Mouse (Mus musculus) limb, embryonic 12.5 days (tissue): ENCODE results near the gene Hoxa11. TPM values are rescaled to one million over a fixed set of nuclear protein-coding genes. Genes with fewer than 3 reads are reported as not detected.

Experiments used
- ATAC-seq: fragments of 200-750 bp; cut with Nextera tagmentation; 2 replicates; pipeline ENCODE4 v1.8.0; 2017; ENCODE audit warnings: low read depth, moderate TSS enrichment; ENCODE audit not compliant: insufficient number of reproducible peaks, insufficient read depth, low FRiP score, low TSS enrichment
- H3K27ac ChIP-seq: fragments of 300-500 bp; sonication (generic); 2 replicates; pipeline ENCODE4 v1.5.1; 2016; ENCODE audit warnings: mild to moderate bottlenecking, moderate library complexity
- H3K27me3 ChIP-seq: fragments of 300-500 bp; sonication (generic); 2 replicates; pipeline ENCODE4 v1.6.1; 2016; ENCODE audit warnings: mild to moderate bottlenecking, moderate library complexity
- H3K36me3 ChIP-seq: fragments of 300-500 bp; sonication (generic); 2 replicates; pipeline ENCODE4 v1.6.1; 2016; ENCODE audit warnings: mild to moderate bottlenecking, moderate library complexity
- H3K4me1 ChIP-seq: fragments of 300-500 bp; sonication (generic); replicated peaks from 2 replicates; pipeline ENCODE4 v1.6.1; 2016
- H3K4me2 ChIP-seq: fragments of 300-500 bp; sonication (generic); 2 replicates; pipeline ENCODE4 v1.6.1; 2016; ENCODE audit warnings: mild to moderate bottlenecking, moderate library complexity
- H3K4me3 ChIP-seq: fragments of 300-500 bp; sonication (generic); replicated peaks from 2 replicates; pipeline ENCODE4 v1.5.1; 2016; ENCODE audit warnings: mild to moderate bottlenecking
- H3K9ac ChIP-seq: fragments of 300-500 bp; sonication (generic); replicated peaks from 2 replicates; pipeline ENCODE4 v1.6.1; 2016; ENCODE audit warnings: mild to moderate bottlenecking, moderate library complexity
- H3K9me3 ChIP-seq: fragments of 300-500 bp; sonication (generic); 2 replicates; pipeline ENCODE4 v1.6.1; 2016; ENCODE audit warnings: mild to moderate bottlenecking, moderate library complexity
- WGBS: fragments of 180-500 bp; shearing (Covaris S2); methylation state at CpG from one replicate; pipeline ENCODE4 v1.1.7; 2016; 5-methylcytosine and 5-hydroxymethylcytosine counted together
- polyA plus RNA-seq: library from polyadenylated mRNA; unstranded; fragments of >200 nt; fragmentation: Nextera tagmentation; extraction: Ambion mirVana; gene quantifications from 2 replicates; pipeline ENCODE4 v1.2.1, GENCODE M21; 2016

Hoxa11 gene
- polyA plus RNA-seq, 1 experiment from 2014 or later, result 96.8 TPM

GRCm38 (mm10) chr6:52216691-52217458 lies 28.7 kb downstream of the Hoxa11 start:
- H3K4me2 ChIP-seq, result peak overlapping the region; percentile 96
- no peak for ATAC-seq
- H3K9ac ChIP-seq, result peak overlapping the region; percentile 94
- H3K36me3 ChIP-seq, result no peaks in the 10 kb centered on the region
- H3K9me3 ChIP-seq, result no peaks in the 10 kb centered on the region
- peak overlapping the region; percentile 99 for H3K27ac ChIP-seq
- peak overlapping the region; percentile 89 for H3K4me3 ChIP-seq
- peaks cover 6% of the 10 kb centered on the region for H3K27me3 ChIP-seq
- WGBS, result under 1% methylated on average over 60 of the region's 60 CpGs
- peaks cover 68% of the 10 kb centered on the region for H3K4me1 ChIP-seq

GRCm38 (mm10) chr6:52215771-52216535 lies 29.7 kb downstream of the Hoxa11 start:
- Histone ChIP-seq H3K27me3 (peaks cover 6% of the 10 kb centered on the region), H3K4me1 (peaks cover 67% of the 10 kb centered on the region), H3K36me3 (no peaks in the 10 kb centered on the region), H3K4me2 (peak overlapping the region; percentile 96), H3K4me3 (peak overlapping the region; percentile 89), H3K9me3 (no peaks in the 10 kb centered on the region), H3K27ac (peak overlapping the region; percentile 99), H3K9ac (peak overlapping the region; percentile 94)
- 1% methylated on average over 30 of the region's 30 CpGs for WGBS
- ATAC-seq, result no peak

GRCm38 (mm10) chr6:52215070-52215469 lies 30.5 kb downstream of the Hoxa11 start:
- no peak overlapping the region for H3K27ac ChIP-seq
- 0 out of 2 replicates have a peak overlapping the region, but pooled peaks have one; percentile 14 for H3K9ac ChIP-seq
- peak overlapping the region; percentile 89 for H3K4me3 ChIP-seq
- H3K4me1 ChIP-seq, result peaks cover 65% of the 10 kb centered on the region
- peaks cover 6% of the 10 kb centered on the region for H3K27me3 ChIP-seq
- H3K9me3 ChIP-seq, result no peaks in the 10 kb centered on the region
- peak overlapping the region; percentile 96 for H3K4me2 ChIP-seq
- ATAC-seq, result no peak
- 33% methylated on average over 3 of the region's 3 CpGs for WGBS
- no peaks in the 10 kb centered on the region for H3K36me3 ChIP-seq

- Histone ChIP-seq H3K9me3 (no peaks in the 10 kb centered on the region), H3K4me1 (peaks cover 66% of the 10 kb centered on the region), H3K9ac (no peak overlapping the region; the same call in 1 of the 2 replicates), H3K27ac (no peak overlapping the region), H3K4me3 (0 out of 2 replicates have a peak overlapping the region, but pooled peaks have one; percentile 79), H3K27me3 (peaks cover 13% of the 10 kb centered on the region), H3K36me3 (no peaks in the 10 kb centered on the region), H3K4me2 (peak overlapping the region; percentile 96)
- 26% methylated on average over 5 of the region's 5 CpGs for whole genome bisulfite sequencing
- no peak for ATAC-seq
Observed at GRCm38 (mm10) chr6:52214271-52214670, 31.3 kb downstream of the Hoxa11 start.

- H3K4me3 ChIP-seq, result peak within 1 kb of the TSS; percentile 79
- no peak for ATAC-seq
- peak within 1 kb of the TSS; percentile 94 for H3K9ac ChIP-seq
- no peaks in the 10 kb centered on the region for H3K36me3 ChIP-seq
- 2% methylated on average over 38 of the region's 38 CpGs for WGBS
- H3K4me2 ChIP-seq, result peak within 1 kb of the TSS; percentile 96
- peaks cover 66% of the 10 kb centered on the region for H3K4me1 ChIP-seq
- H3K27me3 ChIP-seq, result peaks cover 16% of the 10 kb centered on the region
- H3K9me3 ChIP-seq, result no peaks in the 10 kb centered on the region
- peak within 1 kb of the TSS; percentile 98 for H3K27ac ChIP-seq
Observed at GRCm38 (mm10) chr6:52213119-52213986, 32.3 kb downstream of the Hoxa11 start, which contains the start of the genes Hoxa3 and Gm28308. Gene Hoxa3 (minus strand): TSS chr6:52213336. Gene Gm28308 (minus strand): TSS chr6:52213339.

GRCm38 (mm10) chr6:52212556-52213118 lies 33.0 kb downstream of the Hoxa11 start:
- Histone ChIP-seq H3K9me3 (no peaks in the 10 kb centered on the region), H3K4me3 (peak overlapping the region; percentile 79), H3K4me1 (peaks cover 66% of the 10 kb centered on the region), H3K4me2 (peak overlapping the region; percentile 96), H3K27me3 (peaks cover 16% of the 10 kb centered on the region), H3K36me3 (no peaks in the 10 kb centered on the region), H3K9ac (peak overlapping the region; percentile 94), H3K27ac (peak overlapping the region; percentile 98)
- no peak for ATAC-seq
- under 1% methylated on average over 22 of the region's 22 CpGs for WGBS

- WGBS, result 0% methylated on average over 13 of the region's 13 CpGs
- Histone ChIP-seq H3K4me2 (peak overlapping the region; percentile 96), H3K4me3 (peak overlapping the region; percentile 79), H3K36me3 (no peaks in the 10 kb centered on the region), H3K9ac (peak overlapping the region; percentile 94), H3K27me3 (peaks cover 23% of the 10 kb centered on the region), H3K9me3 (no peaks in the 10 kb centered on the region), H3K4me1 (peaks cover 70% of the 10 kb centered on the region), H3K27ac (peak overlapping the region; percentile 98)
- ATAC-seq, result no peak
Observed at GRCm38 (mm10) chr6:52211961-52212360, 33.6 kb downstream of the Hoxa11 start.

GRCm38 (mm10) chr6:52211170-52211935 lies 34.3 kb downstream of the Hoxa11 start:
- Histone ChIP-seq H3K4me2 (peak overlapping the region; percentile 96), H3K4me3 (peak overlapping the region; percentile 79), H3K9me3 (no peaks in the 10 kb centered on the region), H3K27ac (peak overlapping the region; percentile 98), H3K4me1 (peaks cover 74% of the 10 kb centered on the region), H3K36me3 (peaks cover under 1% of the 10 kb centered on the region; the same call in 1 of the 2 replicates), H3K9ac (peak overlapping the region; percentile 94), H3K27me3 (peaks cover 26% of the 10 kb centered on the region)
- WGBS, result under 1% methylated on average over 37 of the region's 37 CpGs
- ATAC-seq, result peak; percentile 16; the same call in 1 of the 2 replicates

GRCm38 (mm10) chr6:52209685-52210046 lies 35.9 kb downstream of the Hoxa11 start:
- 5% methylated on average over 12 of the region's 12 CpGs for WGBS
- Histone ChIP-seq H3K4me1 (peaks cover 74% of the 10 kb centered on the region), H3K4me2 (peak overlapping the region; percentile 96), H3K9ac (peak overlapping the region; percentile 72), H3K36me3 (peaks cover 17% of the 10 kb centered on the region), H3K9me3 (no peaks in the 10 kb centered on the region), H3K4me3 (peak overlapping the region; percentile 79), H3K27ac (peak overlapping the region; percentile 69), H3K27me3 (peaks cover 28% of the 10 kb centered on the region; the same call in 1 of the 2 replicates)
- no peak for ATAC-seq
